Mouse (Mus musculus): ENCODE measurements at regions not wholly inside any gene's neighbourhood (a gene's known extent, or its start where the extent isn't known, plus 50 kb on each side); places are given as distances from the start of the nearest gene placed in this dataset.

GRCm38 (mm10) chr17:9962893-9963436, 293.4 kb upstream of the Pabpc6 start:
- TF ChIP-seq CTCF (conservative IDR thresholded peaks at IDR 0.05; ENCODE audit: low read length) (no peak), NANOG (IDR thresholded peaks at IDR 0.05; ENCODE audit: borderline replicate concordance, low read length) (no peak)
